Mouse (Mus musculus) fibroblast of lung, adult 2 months (primary cell): Measurements from ENCODE around the gene Gigyf2.

Experiments
- DNase-seq: peaks from one replicate; pipeline ENCODE4 v3.0.0-alpha.2; 2011; ENCODE audit warnings: low read depth

The Gigyf2 gene

GRCm38 (mm10) chr1:87316672-87317071 lies 10.1 kb upstream of the Gigyf2 start:
- peak; percentile 13 for DNase-seq

- no peak for DNase-seq
Observed at GRCm38 (mm10) chr1:87321071-87321470, 5.7 kb upstream of the Gigyf2 start.

GRCm38 (mm10) chr1:87322778-87323177 lies 4.0 kb upstream of the Gigyf2 start:
- DNase-seq: no peak

GRCm38 (mm10) chr1:87324649-87325048 lies 2.1 kb upstream of the Gigyf2 start:
- no peak for DNase-seq

GRCm38 (mm10) chr1:87327165-87327861 lies 515 bp downstream of the Gigyf2 start:
- DNase-seq: peak; percentile 7

GRCm38 (mm10) chr1:87331774-87332173 lies 5.0 kb downstream of the Gigyf2 start:
- no peak for DNase-seq

- no peak for DNase-seq
Observed at GRCm38 (mm10) chr1:87350576-87350975, 23.8 kb downstream of the Gigyf2 start.

GRCm38 (mm10) chr1:87360276-87360675 lies 33.5 kb downstream of the Gigyf2 start:
- no peak for DNase-seq

GRCm38 (mm10) chr1:87378024-87378560 lies 51.3 kb downstream of the Gigyf2 start:
- DNase-seq: no peak

- no peak for DNase-seq
Observed at GRCm38 (mm10) chr1:87379919-87380318, 53.1 kb downstream of the Gigyf2 start.

- no peak for DNase-seq
Observed at GRCm38 (mm10) chr1:87381152-87381551, 54.4 kb downstream of the Gigyf2 start.

- DNase-seq: no peak
Observed at GRCm38 (mm10) chr1:87386436-87387092, 59.8 kb downstream of the Gigyf2 start.

GRCm38 (mm10) chr1:87393444-87394195 lies 66.8 kb downstream of the Gigyf2 start:
- no peak for DNase-seq

- DNase-seq: no peak
Observed at GRCm38 (mm10) chr1:87394594-87394993, 67.8 kb downstream of the Gigyf2 start, which contains the start of gene Kcnj13. Gene Kcnj13 (minus strand): TSS chr1:87394729.

GRCm38 (mm10) chr1:87396923-87397586 lies 70.3 kb downstream of the Gigyf2 start:
- DNase-seq: no peak

- DNase-seq: no peak
Observed at GRCm38 (mm10) chr1:87404710-87405109, 77.9 kb downstream of the Gigyf2 start.

- DNase-seq: no peak
Observed at GRCm38 (mm10) chr1:87406012-87406411, 79.2 kb downstream of the Gigyf2 start.

GRCm38 (mm10) chr1:87409380-87409779 lies 82.6 kb downstream of the Gigyf2 start:
- DNase-seq: no peak

GRCm38 (mm10) chr1:87418733-87419132 lies 91.9 kb downstream of the Gigyf2 start:
- DNase-seq: peak; percentile 33

- DNase-seq: no peak
Observed at GRCm38 (mm10) chr1:87435125-87435524, 108.3 kb downstream of the Gigyf2 start.

- DNase-seq: no peak
Observed at GRCm38 (mm10) chr1:87436583-87436982, 109.8 kb downstream of the Gigyf2 start.
